Mouse (Mus musculus): ENCODE data around the gene Rhobtb1. TPM values are rescaled to one million over a fixed set of nuclear protein-coding genes. Genes with fewer than 3 reads are reported as not detected.

Rhobtb1 gene
- polyA plus RNA-seq, 1 experiment from 2014 or later: 13.6 TPM

GRCm38 (mm10) chr10:69134356-69134755, 16.9 kb upstream of the Rhobtb1 start:
- H3K9me3 ChIP-seq: no peaks in the 10 kb centered on the region
- no peaks in the 10 kb centered on the region for H3K27me3 ChIP-seq
- no peak overlapping the region for H3K27ac ChIP-seq (replicated peaks)
- H3K4me3 ChIP-seq: no peak overlapping the region
- H3K4me2 ChIP-seq (replicated peaks): no peak overlapping the region
- H3K9ac ChIP-seq (replicated peaks): no peak overlapping the region
- ATAC-seq (replicated peaks): no peak
- H3K4me1 ChIP-seq: no peaks in the 10 kb centered on the region
- H3K36me3 ChIP-seq: no peaks in the 10 kb centered on the region

GRCm38 (mm10) chr10:69136241-69136828, 14.9 kb upstream of the Rhobtb1 start:
- H3K27me3 ChIP-seq: no peaks in the 10 kb centered on the region
- no peak overlapping the region for H3K4me2 ChIP-seq (replicated peaks)
- no peaks in the 10 kb centered on the region for H3K4me1 ChIP-seq
- no peak overlapping the region for H3K4me3 ChIP-seq
- H3K9me3 ChIP-seq: no peaks in the 10 kb centered on the region
- no peak for ATAC-seq (replicated peaks)
- 88% methylated on average over 9 of the region's 9 CpGs for WGBS
- no peaks in the 10 kb centered on the region for H3K36me3 ChIP-seq
- no peak overlapping the region for H3K9ac ChIP-seq (replicated peaks)
- H3K27ac ChIP-seq (replicated peaks): no peak overlapping the region

DNA sequence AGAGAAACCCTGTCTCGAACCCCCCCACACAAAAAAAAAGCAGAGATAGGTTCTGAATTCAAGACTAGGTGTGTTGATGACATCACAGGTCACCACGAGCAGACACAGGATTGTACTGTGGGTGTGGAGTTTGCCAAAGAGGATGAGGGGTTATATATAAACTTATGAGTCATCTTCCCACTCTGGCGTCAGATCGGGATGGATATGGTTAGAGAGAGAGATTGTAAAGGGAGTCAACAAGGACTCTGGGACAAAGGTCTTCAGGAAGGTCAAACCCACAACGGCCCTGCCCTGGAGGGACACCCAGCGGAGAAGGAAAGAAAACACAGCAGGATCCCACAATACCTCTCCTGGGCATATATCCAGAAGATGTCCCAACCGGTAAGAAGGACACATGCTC, 2.0 kb upstream of the Rhobtb1 start:
- WGBS: 88% methylated on average over 7 of the region's 7 CpGs
- Histone ChIP-seq H3K9me3 (no peaks in the 10 kb centered on the region), H3K27me3 (no peaks in the 10 kb centered on the region), H3K36me3 (no peaks in the 10 kb centered on the region), H3K4me1 (no peaks in the 10 kb centered on the region), H3K27ac (replicated peaks) (no peak overlapping the region), H3K4me3 (no peak overlapping the region), H3K4me2 (replicated peaks) (no peak overlapping the region), H3K9ac (replicated peaks) (no peak overlapping the region)
- ATAC-seq (replicated peaks): no peak

DNA sequence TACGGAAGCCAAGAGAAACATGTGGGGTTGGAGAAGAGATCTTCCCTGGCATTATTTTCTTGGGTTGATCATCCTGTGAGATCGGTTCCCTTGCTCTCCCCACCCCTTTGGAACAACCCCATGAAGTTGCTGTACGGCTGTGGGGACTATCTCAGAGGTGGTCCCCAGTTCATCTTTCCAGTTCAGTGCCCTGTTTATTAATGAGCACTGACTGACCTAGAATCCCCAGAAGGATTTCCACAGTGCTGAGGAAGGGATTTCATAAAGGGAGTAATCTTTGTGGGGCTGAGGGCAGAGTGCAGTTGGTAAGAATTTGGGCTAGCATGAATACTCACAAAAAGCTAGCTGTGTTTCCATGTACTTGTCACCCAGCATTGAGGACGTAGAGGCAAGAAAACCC, 1.7 kb downstream of the Rhobtb1 start:
- 79% methylated on average over 4 of the region's 4 CpGs for WGBS
- no peak for ATAC-seq (replicated peaks)

DNA sequence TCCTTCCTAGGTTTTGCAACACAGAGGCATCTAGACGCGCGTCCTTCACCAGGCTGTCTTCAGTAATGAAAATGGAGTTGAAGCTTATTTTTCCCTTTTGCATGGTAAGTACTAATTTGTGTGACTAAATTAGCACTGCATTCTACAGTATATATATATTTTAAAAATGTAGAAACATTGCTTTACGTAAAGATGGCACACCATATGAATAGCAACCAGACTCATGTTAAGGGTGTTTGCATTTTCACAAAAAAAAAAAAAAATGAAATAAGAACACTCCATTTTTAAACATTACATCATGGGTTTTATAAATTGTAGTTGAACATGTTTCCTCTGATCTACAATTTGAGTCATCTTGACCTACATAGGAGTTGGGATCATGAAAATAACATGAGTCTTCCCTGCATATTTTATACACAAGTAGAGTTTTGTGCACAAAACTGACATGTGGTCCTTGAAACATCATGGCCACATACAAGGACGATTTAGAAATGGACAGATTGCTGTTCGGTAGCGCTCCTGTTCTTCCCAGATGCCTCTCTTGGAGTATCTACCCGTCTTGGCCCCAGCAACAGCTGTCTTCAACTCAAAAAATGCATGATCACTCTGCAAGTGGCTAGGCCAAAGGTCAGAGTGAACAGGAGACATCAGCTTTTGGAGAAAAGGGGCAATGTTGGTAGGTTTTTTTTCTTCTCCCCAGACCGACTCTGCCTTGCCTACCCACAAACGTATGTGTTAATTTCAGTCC, 4.4 kb downstream of the Rhobtb1 start:
- Histone ChIP-seq H3K27me3 (no peaks in the 10 kb centered on the region), H3K36me3 (no peaks in the 10 kb centered on the region), H3K9ac (replicated peaks) (no peak overlapping the region), H3K4me3 (no peak overlapping the region), H3K4me1 (no peaks in the 10 kb centered on the region), H3K4me2 (replicated peaks) (no peak overlapping the region), H3K9me3 (no peaks in the 10 kb centered on the region), H3K27ac (replicated peaks) (no peak overlapping the region)
- 84% methylated on average over 10 of the region's 10 CpGs for WGBS
- ATAC-seq (replicated peaks): no peak

More for the DNA sequence above, 1.7 kb downstream of the Rhobtb1 start:
- H3K4me1 ChIP-seq: no peaks in the 10 kb centered on the region
- H3K9ac ChIP-seq (replicated peaks): no peak overlapping the region
- no peak overlapping the region for H3K4me3 ChIP-seq
- H3K36me3 ChIP-seq: no peaks in the 10 kb centered on the region
- H3K27ac ChIP-seq (replicated peaks): no peak overlapping the region
- H3K27me3 ChIP-seq: no peaks in the 10 kb centered on the region
- H3K9me3 ChIP-seq: no peaks in the 10 kb centered on the region
- no peak overlapping the region for H3K4me2 ChIP-seq (replicated peaks)

DNA sequence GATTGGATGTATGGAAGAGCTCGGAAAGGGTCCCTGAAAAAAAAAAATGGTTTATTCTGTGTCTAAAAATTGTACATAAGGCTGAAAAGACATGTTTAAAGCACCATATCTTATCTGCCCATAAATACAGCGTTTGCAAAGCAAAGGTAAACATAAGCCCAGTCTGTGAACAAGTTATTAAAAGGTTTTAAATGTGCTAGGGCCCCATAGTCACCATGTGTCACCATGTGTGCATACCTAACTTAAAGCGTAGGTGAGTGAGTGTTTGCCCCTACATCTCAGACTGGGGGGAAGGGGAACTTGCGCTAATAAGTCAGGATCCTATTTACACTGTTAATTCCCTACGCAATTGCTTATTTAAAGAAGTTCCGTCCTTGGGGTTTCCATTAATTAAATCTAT, 5.2 kb downstream of the Rhobtb1 start:
- Histone ChIP-seq H3K27me3 (no peaks in the 10 kb centered on the region), H3K4me1 (no peaks in the 10 kb centered on the region), H3K4me3 (no peak overlapping the region), H3K9me3 (no peaks in the 10 kb centered on the region), H3K36me3 (no peaks in the 10 kb centered on the region), H3K4me2 (replicated peaks) (no peak overlapping the region), H3K9ac (replicated peaks) (no peak overlapping the region), H3K27ac (replicated peaks) (no peak overlapping the region)
- 81% methylated on average over 6 of the region's 6 CpGs for WGBS
- no peak for ATAC-seq (replicated peaks)

- 90% methylated on average over 2 of the region's 2 CpGs for WGBS
Measured at GRCm38 (mm10) chr10:69157471-69157870, 6.2 kb downstream of the Rhobtb1 start.

DNA sequence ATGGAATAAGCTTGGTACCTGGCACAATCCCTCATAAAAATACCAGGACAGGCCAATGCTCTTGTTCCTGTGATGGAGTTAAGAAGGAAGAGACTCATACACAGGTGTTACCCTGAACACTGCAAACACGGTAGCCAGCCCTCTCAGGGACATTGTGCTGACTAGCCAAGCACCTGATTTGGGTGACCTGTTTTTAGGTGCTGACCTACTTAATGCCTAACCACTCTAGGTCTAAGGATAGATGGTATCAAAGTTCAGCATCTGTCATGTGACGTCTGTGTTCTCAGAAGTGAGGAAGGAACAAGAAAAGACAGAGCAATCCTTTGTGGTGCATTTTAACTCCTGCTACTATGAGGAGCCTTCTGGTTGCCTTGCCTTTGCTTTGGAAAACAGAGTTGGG, 9.6 kb downstream of the Rhobtb1 start:
- no peaks in the 10 kb centered on the region for H3K4me1 ChIP-seq
- WGBS: 95% methylated on average over 2 of the region's 2 CpGs
- H3K27me3 ChIP-seq: no peaks in the 10 kb centered on the region
- no peaks in the 10 kb centered on the region for H3K9me3 ChIP-seq
- H3K4me2 ChIP-seq (replicated peaks): no peak overlapping the region
- H3K27ac ChIP-seq (replicated peaks): no peak overlapping the region
- H3K36me3 ChIP-seq: no peaks in the 10 kb centered on the region
- no peak for ATAC-seq (replicated peaks)
- no peak overlapping the region for H3K4me3 ChIP-seq
- no peak overlapping the region for H3K9ac ChIP-seq (replicated peaks)

More at GRCm38 (mm10) chr10:69157471-69157870, 6.2 kb downstream of the Rhobtb1 start:
- Histone ChIP-seq H3K9ac (replicated peaks) (no peak overlapping the region), H3K27ac (replicated peaks) (no peak overlapping the region), H3K4me2 (replicated peaks) (no peak overlapping the region), H3K9me3 (no peaks in the 10 kb centered on the region), H3K36me3 (no peaks in the 10 kb centered on the region), H3K27me3 (no peaks in the 10 kb centered on the region), H3K4me3 (no peak overlapping the region), H3K4me1 (no peaks in the 10 kb centered on the region)
- no peak for ATAC-seq (replicated peaks)

GRCm38 (mm10) chr10:69161503-69161902, 10.3 kb downstream of the Rhobtb1 start:
- Histone ChIP-seq H3K4me2 (replicated peaks) (no peak overlapping the region), H3K4me3 (no peak overlapping the region), H3K27me3 (no peaks in the 10 kb centered on the region), H3K4me1 (no peaks in the 10 kb centered on the region), H3K27ac (replicated peaks) (no peak overlapping the region), H3K9me3 (no peaks in the 10 kb centered on the region), H3K36me3 (no peaks in the 10 kb centered on the region), H3K9ac (replicated peaks) (no peak overlapping the region)
- no peak for ATAC-seq (replicated peaks)
- WGBS: 92% methylated on average over 3 of the region's 3 CpGs

DNA sequence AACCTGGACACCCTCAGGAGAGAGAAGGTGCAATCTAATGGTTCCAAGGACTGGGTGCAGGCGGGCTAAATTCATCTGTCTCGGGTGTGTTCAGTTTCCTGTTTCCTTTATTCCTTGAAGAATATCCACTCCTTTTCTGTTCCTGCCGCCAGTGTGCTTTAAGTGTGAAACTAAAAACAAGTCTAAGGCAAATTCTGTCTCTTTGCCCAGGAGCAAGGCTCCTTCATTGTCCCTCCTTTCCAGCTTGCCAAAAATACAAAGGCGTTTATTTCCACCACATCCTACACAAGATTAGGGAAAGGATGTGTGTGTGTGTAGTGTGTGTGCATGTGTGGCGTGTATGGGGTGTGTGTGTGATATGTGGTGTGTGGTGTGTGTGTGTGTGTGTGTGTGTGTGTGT, 11.3 kb downstream of the Rhobtb1 start:
- Histone ChIP-seq H3K36me3 (no peaks in the 10 kb centered on the region), H3K9me3 (no peaks in the 10 kb centered on the region), H3K4me2 (replicated peaks) (no peak overlapping the region), H3K9ac (replicated peaks) (no peak overlapping the region), H3K4me3 (no peak overlapping the region), H3K27ac (replicated peaks) (no peak overlapping the region), H3K27me3 (no peaks in the 10 kb centered on the region), H3K4me1 (no peaks in the 10 kb centered on the region)
- ATAC-seq (replicated peaks): no peak
- 81% methylated on average over 5 of the region's 5 CpGs for WGBS

- Histone ChIP-seq H3K4me2 (replicated peaks) (no peak overlapping the region), H3K4me3 (no peak overlapping the region), H3K9me3 (no peaks in the 10 kb centered on the region), H3K9ac (replicated peaks) (no peak overlapping the region), H3K36me3 (no peaks in the 10 kb centered on the region), H3K27ac (replicated peaks) (no peak overlapping the region), H3K27me3 (no peaks in the 10 kb centered on the region), H3K4me1 (no peaks in the 10 kb centered on the region)
- ATAC-seq (replicated peaks): no peak
- WGBS: 78% methylated on average over 5 of the region's 5 CpGs
Measured at GRCm38 (mm10) chr10:69163216-69163615, 12.0 kb downstream of the Rhobtb1 start.

DNA sequence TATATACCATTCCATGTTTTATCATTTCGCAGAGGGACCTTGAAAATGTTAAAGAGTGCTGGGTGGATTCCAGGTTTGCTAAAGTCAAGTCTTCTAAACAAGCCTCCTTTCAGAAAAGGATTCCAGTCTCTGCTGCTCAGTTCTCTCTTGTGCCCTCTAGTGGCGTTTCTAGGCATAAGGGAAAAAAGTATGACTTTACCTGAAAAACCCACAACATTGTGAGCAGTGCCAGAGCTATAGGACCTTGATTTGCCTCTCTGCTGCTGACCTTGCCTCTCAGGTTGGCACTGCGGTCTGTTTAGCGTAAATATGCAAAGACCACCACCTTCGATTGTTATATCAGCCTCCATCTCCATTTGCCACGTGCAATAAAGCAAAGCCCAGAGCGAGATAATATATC, 13.9 kb downstream of the Rhobtb1 start:
- no peaks in the 10 kb centered on the region for H3K4me1 ChIP-seq
- no peak overlapping the region for H3K4me2 ChIP-seq (replicated peaks)
- ATAC-seq (replicated peaks): no peak
- 62% methylated on average over 7 of the region's 7 CpGs for WGBS
- H3K27me3 ChIP-seq: no peaks in the 10 kb centered on the region
- H3K9ac ChIP-seq (replicated peaks): no peak overlapping the region
- H3K27ac ChIP-seq (replicated peaks): no peak overlapping the region
- no peaks in the 10 kb centered on the region for H3K36me3 ChIP-seq
- H3K9me3 ChIP-seq: no peaks in the 10 kb centered on the region
- no peak overlapping the region for H3K4me3 ChIP-seq

GRCm38 (mm10) chr10:69165847-69166246, 14.6 kb downstream of the Rhobtb1 start:
- Histone ChIP-seq H3K36me3 (no peaks in the 10 kb centered on the region), H3K4me3 (no peak overlapping the region), H3K4me1 (no peaks in the 10 kb centered on the region), H3K27ac (replicated peaks) (no peak overlapping the region), H3K9ac (replicated peaks) (no peak overlapping the region), H3K4me2 (replicated peaks) (no peak overlapping the region), H3K9me3 (no peaks in the 10 kb centered on the region), H3K27me3 (no peaks in the 10 kb centered on the region)
- ATAC-seq (replicated peaks): no peak
- WGBS: 92% methylated on average over 3 of the region's 3 CpGs
